Mouse (Mus musculus): ENCODE data around the gene Bcor. TPM values are rescaled to one million over a fixed set of nuclear protein-coding genes. Genes with fewer than 3 reads are reported as not detected.

The Bcor gene
- total RNA-seq, 2 experiments from 2014 or later = 17.1 to 17.6 TPM

DNA sequence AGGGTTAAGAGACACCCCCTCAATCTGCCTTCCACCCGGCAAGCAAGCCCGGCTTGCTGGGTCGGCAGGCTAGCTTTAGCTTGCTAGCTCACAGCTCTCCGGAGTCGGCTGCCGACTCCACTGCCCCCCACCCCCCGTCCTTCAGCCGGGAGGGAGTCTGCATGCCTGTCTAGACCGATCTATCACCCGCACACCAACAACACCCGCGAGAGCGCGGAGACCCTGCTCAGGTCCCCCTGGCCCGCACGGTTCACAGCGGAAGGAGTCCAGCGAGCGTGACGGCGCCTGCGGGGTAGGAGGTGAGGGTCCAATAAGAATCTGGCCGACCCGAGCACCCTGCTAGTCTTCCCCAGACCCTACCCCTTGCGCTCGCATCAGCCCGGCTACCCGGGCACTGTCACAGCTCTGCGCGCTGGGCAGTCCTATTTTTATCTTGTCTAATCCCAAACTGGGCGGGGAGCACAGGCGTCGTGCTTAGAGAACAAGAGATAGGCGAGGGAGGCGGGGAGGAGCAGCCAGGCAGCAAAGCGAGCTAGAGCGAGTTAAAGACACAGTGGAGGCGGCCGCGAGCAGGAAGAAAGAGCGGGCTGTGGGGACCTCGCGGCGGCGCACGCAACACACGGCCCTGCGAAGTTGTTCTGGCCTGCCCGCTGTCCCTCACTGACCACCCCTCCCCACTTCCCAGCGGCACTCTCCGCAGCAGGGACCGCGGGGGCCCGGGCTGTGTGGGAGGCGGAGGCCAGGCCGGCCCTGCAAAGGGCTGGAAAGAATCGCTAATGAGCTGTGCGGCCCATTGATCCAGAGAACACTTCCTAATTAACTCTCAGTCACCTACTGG is 83.2 kb downstream of the Bcor start:
- DNase-seq (ENCODE audit: extremely low spot score in 1 of 2, low spot score in 1 of 2) = peak in 1 of 2 experiments; percentile 30

DNA sequence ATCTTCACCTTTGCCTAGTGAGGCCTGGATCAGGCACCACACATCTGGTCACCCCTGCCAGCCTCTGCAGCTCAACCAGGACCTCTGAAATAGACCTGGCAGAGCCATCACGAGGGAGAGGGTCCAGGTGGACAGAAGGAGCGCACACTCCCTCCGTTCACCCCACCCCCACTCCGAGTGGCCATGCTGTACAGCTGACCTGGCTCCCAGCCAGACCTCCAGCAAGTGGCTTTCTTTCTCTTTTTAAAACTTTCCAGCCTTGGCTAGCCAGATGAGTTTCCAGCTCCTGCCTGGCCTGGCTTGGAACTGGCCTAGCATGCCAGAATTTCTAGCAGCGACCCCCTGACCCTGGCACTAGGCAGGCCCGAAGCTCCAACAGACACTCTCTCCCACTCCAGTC is 87.4 kb downstream of the Bcor start:
- DNase-seq (ENCODE audit: extremely low spot score in 1 of 2, low spot score in 1 of 2) = no peak

DNA sequence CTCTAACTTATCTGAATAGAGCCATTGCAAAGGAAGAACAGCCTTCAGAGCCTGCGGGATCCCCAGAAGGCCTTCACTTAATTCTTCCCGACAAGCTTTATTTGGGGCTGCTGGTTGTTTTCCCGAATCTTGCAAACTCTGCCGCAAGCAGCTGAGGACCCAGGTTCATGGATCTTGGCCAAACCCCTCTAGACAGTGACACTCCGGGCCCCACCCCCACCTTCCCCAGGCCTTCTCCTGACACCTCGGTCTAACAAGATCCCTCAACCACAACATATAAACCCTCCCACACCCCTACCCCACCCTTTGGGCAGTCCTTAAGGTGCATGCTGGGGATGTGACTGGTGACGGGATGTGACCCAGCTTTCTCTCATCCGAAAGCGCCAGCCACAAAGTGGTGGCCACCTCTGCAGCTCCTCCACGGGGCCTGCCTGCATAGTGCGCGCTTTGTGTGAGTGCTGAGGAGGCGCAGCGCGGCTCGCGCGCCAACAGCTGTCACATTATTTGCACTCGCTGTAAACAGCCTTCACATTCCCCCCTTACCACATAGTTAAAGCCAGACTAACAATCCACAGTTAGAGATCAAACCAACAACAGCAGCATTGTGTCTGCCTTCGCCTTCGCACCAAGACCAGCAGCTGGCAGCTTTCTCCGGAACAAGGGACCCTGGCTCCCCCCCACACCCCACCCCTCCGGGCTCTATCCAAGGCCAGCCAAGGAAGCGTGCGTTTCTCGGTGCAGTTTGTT is 91.0 kb downstream of the Bcor start:
- DNase-seq (ENCODE audit: extremely low spot score in 1 of 2, low spot score in 1 of 2) = no peak

DNA sequence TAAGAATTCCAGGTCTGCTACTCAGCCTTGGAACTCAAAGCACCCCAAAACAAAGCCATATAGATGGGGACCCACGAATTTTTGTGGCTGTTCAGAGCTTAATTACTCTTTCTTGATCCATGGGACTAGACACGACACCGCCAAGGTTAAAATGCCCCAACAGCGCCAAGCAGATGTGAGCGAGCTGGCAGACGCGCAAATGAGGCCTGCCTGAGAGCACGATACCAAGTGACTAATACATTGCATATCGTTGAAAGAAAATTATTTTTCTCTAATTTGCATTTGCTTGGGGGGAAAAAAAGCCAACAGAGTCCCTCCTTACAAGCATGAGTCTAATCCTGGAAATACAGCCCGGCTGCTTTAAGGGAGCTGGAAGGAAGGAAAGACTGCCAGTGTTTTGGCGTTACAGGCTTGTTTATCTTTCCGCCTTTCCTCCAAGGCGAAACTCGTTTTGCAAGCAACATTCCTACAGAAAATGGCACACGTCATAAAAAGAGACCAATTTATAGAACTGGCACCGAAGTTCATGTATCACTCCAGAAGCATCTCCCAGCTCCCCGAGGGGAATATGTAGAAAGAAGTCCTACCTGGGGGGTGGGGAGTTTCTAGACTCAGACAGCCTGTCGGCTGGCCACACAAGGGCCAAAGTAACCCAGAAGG is 92.2 kb downstream of the Bcor start:
- no peak for DNase-seq (ENCODE audit: extremely low spot score in 1 of 2, low spot score in 1 of 2)

DNA sequence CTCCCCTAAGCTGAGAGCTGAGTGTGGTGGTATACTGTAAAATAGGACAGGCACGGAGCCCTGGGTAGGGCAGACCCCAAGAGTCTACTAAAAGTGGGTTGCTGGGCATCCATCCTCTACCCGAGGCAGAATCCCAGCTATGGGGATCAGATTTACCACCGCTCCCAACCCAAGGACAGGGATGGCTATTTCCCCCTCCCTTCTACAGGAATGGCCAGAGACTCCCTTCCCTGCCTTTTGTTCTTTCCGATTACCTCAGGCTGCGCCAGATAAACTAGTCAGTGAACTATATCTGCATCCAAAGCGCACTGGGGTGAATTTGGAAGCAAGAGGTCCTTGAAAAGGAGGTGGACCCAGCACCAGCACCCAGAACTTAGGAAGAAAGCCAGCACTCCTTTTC is 93.1 kb downstream of the Bcor start:
- DNase-seq (ENCODE audit: extremely low spot score in 1 of 2, low spot score in 1 of 2) = no peak

DNA sequence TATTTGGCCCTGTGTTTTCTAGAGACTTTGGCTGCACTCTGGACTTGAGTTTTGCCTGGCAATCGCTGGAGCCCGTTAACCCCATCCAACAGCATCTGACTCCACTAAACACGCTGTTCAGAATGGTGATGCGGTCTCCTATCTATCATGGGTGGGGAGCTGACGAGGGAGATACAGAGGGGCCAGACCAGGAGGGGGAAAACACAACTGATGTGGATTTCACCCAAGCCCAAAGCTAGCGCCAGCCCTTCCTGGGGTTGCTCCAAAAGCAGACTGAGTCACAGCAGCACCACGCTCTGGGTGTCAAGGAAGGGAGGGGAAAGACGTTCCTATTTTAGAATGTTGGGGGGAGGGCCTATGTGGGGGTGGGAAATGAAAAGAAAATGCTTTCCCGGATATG is 94.4 kb downstream of the Bcor start:
- no peak for DNase-seq (ENCODE audit: extremely low spot score in 1 of 2, low spot score in 1 of 2)

DNA sequence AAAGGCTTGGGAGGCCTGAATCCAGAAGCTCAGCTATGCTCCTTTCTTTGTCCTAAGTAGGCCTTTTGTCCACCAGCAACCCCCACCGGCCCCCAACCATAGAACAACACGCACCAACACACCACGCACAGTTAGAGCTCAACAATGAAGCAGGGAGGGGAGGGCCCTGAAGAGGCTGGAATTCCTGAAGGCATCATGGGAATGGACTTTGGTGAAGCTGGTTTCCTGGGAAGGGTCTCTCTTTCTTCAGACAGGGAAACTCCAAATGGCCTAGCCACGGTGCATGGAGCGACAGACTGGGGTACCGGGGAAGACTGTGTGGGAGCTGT is 97.3 kb downstream of the Bcor start:
- DNase-seq (ENCODE audit: extremely low spot score in 1 of 2, low spot score in 1 of 2) = no peak

DNA sequence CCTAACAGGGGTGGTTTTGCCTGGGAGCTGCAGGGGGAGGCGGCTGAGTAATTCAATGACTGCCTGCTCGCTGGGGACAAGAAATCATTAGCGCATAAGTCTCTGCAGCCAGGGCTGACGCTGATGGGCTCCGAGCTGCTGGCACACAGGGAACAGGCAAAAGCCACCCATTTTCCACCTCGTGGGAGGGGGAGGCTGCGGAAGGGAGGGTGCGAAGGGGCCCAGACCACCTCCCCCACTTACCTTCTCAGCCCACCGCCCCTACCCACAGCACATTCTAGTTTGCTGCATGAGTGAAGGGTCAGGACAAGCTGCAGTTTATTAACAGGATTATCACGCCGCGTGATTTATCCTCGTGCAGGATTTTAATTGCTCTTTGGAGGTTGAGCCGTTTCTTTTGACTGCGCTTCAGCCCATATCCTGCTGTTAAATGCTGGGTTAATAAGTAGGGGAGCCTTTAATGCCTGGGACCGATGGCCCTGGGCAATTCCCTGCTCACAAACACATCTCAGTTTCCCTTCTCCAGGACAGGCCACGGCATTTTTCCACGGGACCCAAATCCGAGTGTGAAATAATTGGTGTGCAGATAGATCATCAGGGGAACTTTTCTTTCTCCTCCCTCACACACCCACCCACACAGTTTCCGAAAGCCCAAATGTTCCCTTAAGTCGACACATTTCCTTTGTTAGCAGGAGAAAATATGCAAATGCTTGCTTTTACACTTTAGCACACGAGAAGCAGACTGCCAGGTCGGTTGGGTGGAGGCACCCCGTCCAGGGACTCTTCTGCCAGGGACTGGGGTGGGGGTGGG is 97.8 kb downstream of the Bcor start:
- DNase-seq (ENCODE audit: extremely low spot score in 1 of 2, low spot score in 1 of 2) = no peak

DNA sequence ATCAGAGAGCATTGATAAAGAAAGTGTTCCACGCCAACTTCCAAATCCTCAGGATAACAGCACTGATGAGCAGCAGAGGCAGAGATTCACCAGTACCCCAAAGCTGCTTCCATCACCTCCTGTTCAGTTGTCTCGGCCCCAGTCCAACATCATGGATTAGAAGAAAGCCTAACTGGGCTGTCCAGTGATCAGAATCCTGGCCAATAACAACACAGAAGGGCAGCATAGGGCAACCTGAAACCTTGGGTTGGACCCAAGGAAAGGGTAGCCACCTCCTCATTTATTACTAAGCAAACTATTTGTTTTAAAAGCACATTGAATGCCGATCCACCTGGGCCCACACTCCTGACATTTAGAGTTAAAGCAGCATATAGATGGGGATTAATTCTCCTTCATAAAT is 99.3 kb downstream of the Bcor start:
- DNase-seq (ENCODE audit: extremely low spot score in 1 of 2, low spot score in 1 of 2) = no peak

DNA sequence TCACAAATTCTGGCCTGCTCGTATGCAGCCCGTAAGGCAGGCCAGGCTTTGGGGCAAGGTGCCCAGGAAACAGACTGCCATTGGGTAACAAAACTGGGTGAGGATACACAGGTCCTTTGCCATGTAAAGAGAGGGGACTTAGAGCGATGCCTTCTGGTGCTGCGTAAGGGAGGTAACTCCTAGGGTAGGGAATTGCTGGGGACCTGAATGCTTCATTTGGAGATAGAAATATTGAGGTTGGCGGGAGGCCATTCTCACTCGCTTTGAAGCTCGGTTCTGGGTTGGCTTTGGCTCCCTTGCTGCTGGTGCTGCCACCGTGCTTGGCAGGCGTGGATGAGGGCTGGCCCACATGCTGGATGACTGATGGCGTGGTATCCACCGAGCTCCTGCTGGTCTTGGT is 102.9 kb downstream of the Bcor start:
- no peak for DNase-seq (ENCODE audit: extremely low spot score in 1 of 2, low spot score in 1 of 2)

DNA sequence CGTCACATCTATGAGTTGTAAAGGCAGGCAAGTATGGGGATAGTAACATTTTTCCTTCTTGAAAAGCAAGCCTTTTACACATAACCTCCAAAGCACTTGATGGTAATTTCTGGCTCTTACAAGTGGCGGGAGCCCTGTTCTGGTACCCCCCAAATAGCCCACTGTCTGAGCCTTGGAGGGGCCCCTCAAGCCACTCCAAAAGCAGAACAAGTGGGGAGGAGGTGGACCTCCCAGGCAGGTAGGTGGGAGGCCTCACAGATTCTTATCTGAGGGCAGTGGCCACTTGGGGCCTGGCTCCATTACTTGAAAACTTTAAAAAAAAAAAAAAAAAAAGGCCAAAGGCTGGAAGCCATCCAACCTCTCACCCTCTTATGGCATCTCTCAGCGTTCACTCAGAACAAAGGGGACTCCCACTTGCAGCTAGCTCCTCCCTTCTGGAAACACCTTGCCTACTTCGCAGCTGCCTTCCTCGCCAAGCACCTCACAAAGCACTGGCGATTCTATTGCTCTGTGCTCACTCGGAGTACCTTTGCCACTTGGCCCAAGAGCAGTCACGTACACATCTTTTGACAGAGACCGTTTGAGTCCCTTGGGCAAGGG is 106.7 kb downstream of the Bcor start:
- no peak for DNase-seq (ENCODE audit: extremely low spot score in 1 of 2, low spot score in 1 of 2)

DNA sequence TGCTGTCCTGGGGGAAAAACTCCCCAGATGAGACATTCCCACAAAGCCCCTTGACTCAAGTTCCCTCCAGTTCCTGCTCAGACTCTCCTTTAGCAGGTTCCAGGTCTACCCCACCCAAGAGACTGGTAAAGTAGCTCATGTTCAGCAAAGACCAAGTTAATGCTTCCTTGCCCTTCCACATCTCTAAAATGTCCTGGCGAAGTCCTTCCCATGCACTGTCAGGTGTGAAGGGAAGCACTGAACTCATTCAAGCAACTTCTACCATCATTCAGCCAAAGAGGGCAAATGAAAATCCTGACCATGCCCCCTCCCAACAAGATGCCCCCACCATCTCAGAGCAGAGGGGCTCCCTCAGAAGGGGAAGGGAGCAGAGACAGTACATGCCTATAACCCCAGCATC is 107.5 kb downstream of the Bcor start:
- DNase-seq (ENCODE audit: extremely low spot score in 1 of 2, low spot score in 1 of 2) = no peak

DNA sequence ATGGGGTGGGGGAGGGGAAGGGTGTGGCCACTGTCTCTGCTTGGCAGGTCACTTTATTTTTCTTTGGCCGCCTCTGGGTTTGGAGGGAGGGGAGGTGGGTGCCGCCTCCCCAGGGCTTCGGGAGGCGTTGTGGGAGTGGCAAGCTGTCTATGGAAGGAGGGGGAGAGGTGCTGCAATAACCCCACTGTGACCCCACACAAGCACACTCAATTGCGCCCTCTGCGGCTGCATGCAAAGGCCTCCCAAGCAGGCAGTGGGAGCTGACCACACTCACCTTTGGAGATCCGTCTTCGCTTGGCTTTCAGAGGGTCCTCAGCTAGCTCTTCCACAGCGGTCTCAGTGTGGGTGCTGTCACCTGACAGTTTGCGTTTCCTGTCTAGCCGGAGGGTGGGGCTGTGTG is 111.4 kb downstream of the Bcor start:
- no peak for DNase-seq (ENCODE audit: extremely low spot score in 1 of 2, low spot score in 1 of 2)

DNA sequence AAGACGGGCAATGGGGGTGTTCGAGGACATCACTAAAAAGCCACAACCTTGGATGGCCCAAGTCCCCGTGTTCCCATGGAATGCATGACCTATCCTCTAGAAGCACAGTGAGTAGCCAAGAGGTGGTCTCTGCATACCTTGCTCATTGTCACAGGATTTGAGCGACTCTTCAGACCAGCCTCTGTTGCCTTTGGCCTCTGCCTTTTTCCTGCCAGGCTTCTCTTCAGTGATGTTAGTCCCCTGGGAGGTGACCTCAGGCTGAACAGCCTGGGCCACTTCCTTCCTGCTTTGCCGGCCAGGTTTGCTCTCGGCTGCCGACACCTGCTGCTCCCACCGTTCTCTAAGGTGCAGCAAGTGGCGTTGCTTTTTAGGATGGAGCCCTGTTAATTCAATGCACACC is 112.0 kb downstream of the Bcor start:
- no peak for DNase-seq (ENCODE audit: extremely low spot score in 1 of 2, low spot score in 1 of 2)

DNA sequence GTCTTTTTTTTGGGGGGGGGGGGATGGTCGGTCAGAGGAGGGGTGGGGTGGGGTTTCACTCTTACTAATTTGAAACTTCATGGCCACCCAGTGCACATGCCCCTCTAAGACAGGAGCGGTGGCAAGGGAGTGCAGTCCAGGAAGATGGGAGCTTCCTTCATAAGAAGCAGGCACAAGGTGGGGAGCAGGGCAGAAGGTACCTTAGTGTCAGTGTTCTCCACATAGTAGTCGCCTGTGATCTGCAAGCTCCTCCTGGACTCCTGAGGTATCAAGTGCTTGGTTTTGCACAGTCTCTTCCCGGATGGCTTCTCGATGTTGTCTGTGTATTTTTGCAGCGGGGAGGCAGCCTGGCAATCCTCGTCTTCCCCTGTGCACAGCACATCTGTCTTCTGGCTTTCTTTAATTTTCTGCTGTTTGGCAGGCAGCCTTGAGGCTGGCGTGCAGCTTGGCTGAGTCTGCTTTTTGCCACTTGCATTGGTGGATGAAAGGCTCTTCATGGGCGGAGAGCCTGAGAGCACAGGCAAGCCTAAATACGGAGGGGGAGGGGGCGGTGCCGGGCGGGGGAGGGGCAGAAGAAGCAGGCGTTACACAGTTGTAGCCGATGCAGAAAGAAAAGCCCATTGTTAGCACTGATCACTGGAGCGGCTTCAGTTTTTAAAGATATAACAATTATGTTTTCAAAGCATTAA is 112.8 kb downstream of the Bcor start:
- no peak for DNase-seq (ENCODE audit: extremely low spot score in 1 of 2, low spot score in 1 of 2)

DNA sequence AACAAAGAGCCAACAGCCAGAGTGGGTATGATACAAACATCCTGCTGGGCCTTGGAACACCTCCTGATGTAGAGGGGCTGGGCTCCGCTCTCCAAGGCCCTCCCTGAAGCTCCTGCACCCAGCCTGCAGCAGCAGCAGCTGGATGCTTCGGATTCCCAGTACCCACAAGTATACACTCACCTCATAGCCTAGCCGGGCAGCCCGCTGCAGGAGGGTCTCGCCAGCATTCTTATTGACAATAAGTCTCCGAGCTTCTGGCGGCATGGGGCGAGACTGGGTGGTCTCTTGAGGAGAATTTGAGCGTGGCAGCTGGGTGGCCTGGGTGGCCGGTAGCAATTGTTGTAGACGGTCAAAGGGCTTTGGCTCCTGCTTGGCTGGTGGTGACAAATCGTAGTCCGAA is 113.5 kb downstream of the Bcor start:
- no peak for DNase-seq (ENCODE audit: extremely low spot score in 1 of 2, low spot score in 1 of 2)

DNA sequence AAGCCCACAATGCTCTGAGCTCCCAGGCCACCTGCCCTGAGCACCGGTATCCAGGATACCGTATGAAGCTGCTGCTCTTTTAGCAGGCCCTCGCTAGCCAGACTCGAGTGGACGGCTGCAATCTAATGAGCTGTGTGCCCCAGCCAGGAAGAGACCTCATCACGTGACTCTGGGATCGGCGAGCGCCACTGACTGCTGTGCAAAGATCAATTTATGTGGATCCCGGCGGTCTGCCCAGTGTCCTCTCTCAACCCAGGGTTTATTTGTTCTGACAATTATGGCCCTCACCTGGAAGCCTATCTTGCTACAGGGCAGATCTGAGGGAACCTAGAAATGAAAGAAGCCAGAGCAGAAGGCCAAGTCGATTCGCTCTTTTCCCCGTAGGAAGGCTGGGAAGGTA is 116.8 kb downstream of the Bcor start:
- no peak for DNase-seq (ENCODE audit: extremely low spot score in 1 of 2, low spot score in 1 of 2)

DNA sequence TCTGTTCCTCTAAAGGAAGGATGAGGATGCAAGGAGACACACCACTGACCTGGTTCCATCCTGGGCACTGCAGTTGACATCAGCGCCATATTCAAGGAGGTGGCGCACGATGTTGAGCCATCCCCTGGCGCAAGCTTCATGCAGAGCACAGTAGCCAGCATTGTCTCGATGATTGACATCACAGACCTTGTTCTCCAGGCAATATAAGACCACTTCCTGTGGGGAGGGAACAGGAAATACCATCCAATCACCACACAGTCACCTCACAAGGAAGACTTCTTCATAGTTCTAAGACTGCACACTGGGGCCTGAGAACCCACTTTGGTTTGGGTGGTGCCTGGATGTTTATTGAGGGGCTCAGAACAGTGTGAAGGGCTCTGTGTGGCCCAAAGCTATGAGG is 118.7 kb downstream of the Bcor start:
- no peak for DNase-seq (ENCODE audit: extremely low spot score in 1 of 2, low spot score in 1 of 2)

DNA sequence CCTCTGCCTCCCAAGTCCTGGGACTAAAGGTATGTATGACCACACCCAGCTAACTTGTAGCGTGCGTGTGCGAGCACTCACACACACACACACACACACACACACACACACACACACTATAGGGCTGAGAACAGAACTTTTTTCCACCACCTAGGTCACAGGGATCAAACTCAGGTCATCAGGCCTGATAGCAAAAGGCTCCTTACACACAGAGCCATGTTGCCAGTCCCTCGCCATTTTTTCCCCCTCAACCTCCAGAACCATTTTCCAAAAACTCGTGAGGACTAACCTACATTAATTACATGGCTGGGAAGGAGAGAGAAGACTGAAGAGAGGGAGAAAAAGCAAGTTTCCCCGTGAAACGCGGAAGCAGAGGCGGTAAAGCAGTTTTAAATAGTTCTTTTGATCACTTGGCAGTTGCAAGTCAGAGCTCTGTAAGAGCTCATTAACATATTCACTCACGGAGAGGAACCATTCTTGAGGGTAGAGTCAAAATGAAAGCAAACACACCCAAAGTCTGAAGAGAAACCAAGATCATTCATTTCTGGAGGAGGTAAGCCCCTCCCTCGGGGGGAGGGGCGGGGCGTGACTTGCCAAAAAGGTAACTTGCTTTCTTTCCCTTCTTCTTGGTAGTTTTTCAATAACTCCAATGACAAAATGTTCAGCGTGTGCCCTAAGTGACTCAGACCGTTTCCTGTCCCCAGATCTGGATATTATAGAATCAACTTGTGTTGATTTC is 145.3 kb downstream of the Bcor start:
- no peak for DNase-seq (ENCODE audit: extremely low spot score in 1 of 2, low spot score in 1 of 2)
